Mouse (Mus musculus) myocyte (in vitro differentiated cells): ENCODE measurements around the gene Gm4969.

ENCODE experiments used
- MAX ChIP-seq: IDR thresholded peaks from one replicate; pipeline ENCODE4 v1.6.1; 2011; ENCODE audit warnings: low read depth, mild to moderate bottlenecking, control low read depth
- MYOG ChIP-seq, 3 experiments: IDR thresholded peaks; one replicate each; pipeline ENCODE4 v1.6.1; 2011; ENCODE audit warnings: control low read depth in 2 of 3, low read depth in 2 of 3, mild to moderate bottlenecking in 2 of 3; ENCODE audit not compliant: insufficient read length in 2 of 3, control insufficient read depth in 1 of 3, insufficient read depth in 1 of 3
- POLR2A ChIP-seq: IDR thresholded peaks from one replicate; pipeline ENCODE4 v1.6.1; 2011; ENCODE audit warnings: low read depth, mild to moderate bottlenecking, control low read depth, moderate library complexity; ENCODE audit not compliant: insufficient read length
- TCF12 ChIP-seq: IDR thresholded peaks from one replicate; pipeline ENCODE4 v1.6.1; 2011; ENCODE audit warnings: mild to moderate bottlenecking, control low read depth; ENCODE audit not compliant: poor library complexity, insufficient read depth, severe bottlenecking
- TCF3 ChIP-seq: IDR thresholded peaks from one replicate; pipeline ENCODE4 v1.6.1; 2011; ENCODE audit warnings: low read depth, control low read depth; ENCODE audit not compliant: insufficient read length
- USF1 ChIP-seq: IDR thresholded peaks from one replicate; pipeline ENCODE4 v1.6.1; 2011; ENCODE audit warnings: low read depth, mild to moderate bottlenecking, control low read depth, moderate library complexity

DNA sequence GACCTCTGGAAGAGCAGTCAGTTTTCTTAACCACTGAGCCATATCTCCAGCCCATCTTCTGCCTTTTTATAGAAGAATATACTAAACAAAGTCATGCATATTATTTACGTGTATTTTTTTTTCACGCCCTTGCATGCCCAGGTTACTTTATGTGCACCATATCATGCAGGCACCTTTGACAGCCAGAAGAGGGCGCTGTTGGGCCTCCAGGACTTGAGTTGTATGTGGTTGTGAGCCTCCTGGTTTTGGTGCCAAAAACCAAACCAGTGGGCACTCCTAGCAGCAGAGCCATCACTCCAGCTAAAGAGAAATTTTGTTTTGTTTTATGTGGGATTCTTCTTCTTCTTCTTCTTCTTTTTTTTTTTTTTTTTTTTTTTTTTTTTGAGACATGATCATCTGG lies 48.7 kb downstream of the Gm4969 start:
- TF ChIP-seq TCF12 (no peak), MAX (no peak), POLR2A (no peak), USF1 (no peak), TCF3 (no peak), MYOG (IDR thresholded peaks at IDR 0.05; ENCODE audit: control insufficient read depth in 1 of 3, insufficient read depth in 1 of 3, insufficient read length in 2 of 3, low read depth in 2 of 3) (no peak)
